Mouse (Mus musculus): Measurements from ENCODE around the gene Themis2. TPM values are rescaled to one million over a fixed set of nuclear protein-coding genes. Genes with fewer than 3 reads are reported as not detected.

The Themis2 gene
- polyA plus RNA-seq (2012; fragmentation: generic; extraction: Trizol): not detected

- no peaks in the 10 kb centered on the region for H3K79me2 ChIP-seq (ENCODE audit: control insufficient read depth, insufficient read depth)
- H3K27me3 ChIP-seq (ENCODE audit: control insufficient read depth, insufficient read depth, insufficient read length): peaks cover 9% of the 10 kb centered on the region
- no peak for TF ChIP-seq USF1 (IDR thresholded peaks at IDR 0.05; ENCODE audit: low read depth)
- TF ChIP-seq MYOG (IDR thresholded peaks at IDR 0.05; ENCODE audit: control insufficient read depth in 1 of 3, insufficient read depth in 1 of 3, insufficient read length in 2 of 3, low read depth in 2 of 3): no peak
- no peak for TF ChIP-seq TCF3 (IDR thresholded peaks at IDR 0.05; ENCODE audit: insufficient read length, low read depth)
- TF ChIP-seq POLR2A (IDR thresholded peaks at IDR 0.05; ENCODE audit: insufficient read length, low read depth): no peak
- TF ChIP-seq SRF (IDR thresholded peaks at IDR 0.05; ENCODE audit: control insufficient read depth, insufficient read length, low read depth): no peak
- no peak for TF ChIP-seq CEBPB (IDR thresholded peaks at IDR 0.05; ENCODE audit: insufficient read depth, poor library complexity, severe bottlenecking)
- TF ChIP-seq TCF12 (IDR thresholded peaks at IDR 0.05; ENCODE audit: insufficient read depth, poor library complexity, severe bottlenecking): no peak
- TF ChIP-seq E2F4 (IDR thresholded peaks at IDR 0.05; ENCODE audit: insufficient read depth): no peak
- TF ChIP-seq MAX (IDR thresholded peaks at IDR 0.05; ENCODE audit: low read depth): no peak
- no peak within 1 kb of the TSS for H3K4me2 ChIP-seq (ENCODE audit: low read depth)
- no peak within 1 kb of the TSS for H3K4me3 ChIP-seq
- no peak within 1 kb of the TSS for H3ac ChIP-seq (ENCODE audit: control insufficient read depth, insufficient read length)
- no peaks in the 10 kb centered on the region for H3K36me3 ChIP-seq (ENCODE audit: control insufficient read depth, insufficient read depth)
Observed at GRCm38 (mm10) chr4:132796196-132796886, at the start of gene Themis2. Gene Themis2 (minus strand): TSS chr4:132796387.

- TF ChIP-seq CEBPB (IDR thresholded peaks at IDR 0.05; ENCODE audit: insufficient read depth, poor library complexity, severe bottlenecking) (no peak), SRF (IDR thresholded peaks at IDR 0.05; ENCODE audit: control insufficient read depth, insufficient read length, low read depth) (no peak), E2F4 (IDR thresholded peaks at IDR 0.05; ENCODE audit: insufficient read depth) (no peak), MYOD1 (IDR thresholded peaks at IDR 0.05; ENCODE audit: control insufficient read depth in 1 of 3, insufficient read length in 2 of 3, low read depth in 2 of 3) (no peak), MYOG (IDR thresholded peaks at IDR 0.05; ENCODE audit: control insufficient read depth in 1 of 3, insufficient read depth in 1 of 3, insufficient read length in 2 of 3, low read depth in 2 of 3) (no peak), POLR2A (IDR thresholded peaks at IDR 0.05; ENCODE audit: insufficient read length, low read depth) (no peak), TCF12 (IDR thresholded peaks at IDR 0.05; ENCODE audit: insufficient read depth, poor library complexity, severe bottlenecking) (no peak), TCF3 (IDR thresholded peaks at IDR 0.05; ENCODE audit: insufficient read length, low read depth) (no peak), POLR2AphosphoS2 (IDR thresholded peaks at IDR 0.05; ENCODE audit: insufficient read length, low read depth) (no peak), USF1 (IDR thresholded peaks at IDR 0.05; ENCODE audit: low read depth) (no peak), MAX (IDR thresholded peaks at IDR 0.05; ENCODE audit: low read depth) (no peak), REST (IDR thresholded peaks at IDR 0.05; ENCODE audit: insufficient read depth, insufficient read length) (no peak)
- Histone ChIP-seq H3K27me3 (ENCODE audit: control insufficient read depth, insufficient read depth, insufficient read length) (no peaks in the 10 kb centered on the region), H3K36me3 (ENCODE audit: control insufficient read depth, insufficient read depth) (peaks cover 22% of the 10 kb centered on the region), H3K4me2 (ENCODE audit: low read depth) (peak overlapping the region; percentile 93), H3K79me2 (ENCODE audit: control insufficient read depth, insufficient read depth) (peaks cover 33% of the 10 kb centered on the region), H3ac (ENCODE audit: control insufficient read depth, insufficient read length) (no peak overlapping the region), H3K4me3 (peak overlapping the region; percentile 74)
Observed at GRCm38 (mm10) chr4:132843705-132844071, 47.5 kb upstream of the Themis2 start.

GRCm38 (mm10) chr4:132842970-132843704 lies 47.0 kb upstream of the Themis2 start, which contains the start of gene Ppp1r8:
Gene Ppp1r8 (minus strand): TSS chr4:132843169.
- Histone ChIP-seq H3K36me3 (ENCODE audit: control insufficient read depth, insufficient read depth) (peaks cover 23% of the 10 kb centered on the region), H3K79me2 (ENCODE audit: control insufficient read depth, insufficient read depth) (peaks cover 36% of the 10 kb centered on the region), H3K4me2 (ENCODE audit: low read depth) (peak within 1 kb of the TSS; percentile 93), H3K4me3 (peak within 1 kb of the TSS; percentile 74), H3K27me3 (ENCODE audit: control insufficient read depth, insufficient read depth, insufficient read length) (no peaks in the 10 kb centered on the region), H3ac (ENCODE audit: control insufficient read depth, insufficient read length) (peak within 1 kb of the TSS; percentile 67)
- TF ChIP-seq TCF3 (IDR thresholded peaks at IDR 0.05; ENCODE audit: insufficient read length, low read depth) (no peak), SRF (IDR thresholded peaks at IDR 0.05; ENCODE audit: control insufficient read depth, insufficient read length, low read depth) (peak; percentile 46), MYOG (IDR thresholded peaks at IDR 0.05; ENCODE audit: control insufficient read depth in 1 of 3, insufficient read depth in 1 of 3, insufficient read length in 2 of 3, low read depth in 2 of 3) (no peak), POLR2A (IDR thresholded peaks at IDR 0.05; ENCODE audit: insufficient read length, low read depth) (peak; percentile 95), POLR2AphosphoS2 (IDR thresholded peaks at IDR 0.05; ENCODE audit: insufficient read length, low read depth) (peak; percentile 93), E2F4 (IDR thresholded peaks at IDR 0.05; ENCODE audit: insufficient read depth) (peak; percentile 45), USF1 (IDR thresholded peaks at IDR 0.05; ENCODE audit: low read depth) (peak; percentile 45), REST (IDR thresholded peaks at IDR 0.05; ENCODE audit: insufficient read depth, insufficient read length) (no peak)

DNA sequence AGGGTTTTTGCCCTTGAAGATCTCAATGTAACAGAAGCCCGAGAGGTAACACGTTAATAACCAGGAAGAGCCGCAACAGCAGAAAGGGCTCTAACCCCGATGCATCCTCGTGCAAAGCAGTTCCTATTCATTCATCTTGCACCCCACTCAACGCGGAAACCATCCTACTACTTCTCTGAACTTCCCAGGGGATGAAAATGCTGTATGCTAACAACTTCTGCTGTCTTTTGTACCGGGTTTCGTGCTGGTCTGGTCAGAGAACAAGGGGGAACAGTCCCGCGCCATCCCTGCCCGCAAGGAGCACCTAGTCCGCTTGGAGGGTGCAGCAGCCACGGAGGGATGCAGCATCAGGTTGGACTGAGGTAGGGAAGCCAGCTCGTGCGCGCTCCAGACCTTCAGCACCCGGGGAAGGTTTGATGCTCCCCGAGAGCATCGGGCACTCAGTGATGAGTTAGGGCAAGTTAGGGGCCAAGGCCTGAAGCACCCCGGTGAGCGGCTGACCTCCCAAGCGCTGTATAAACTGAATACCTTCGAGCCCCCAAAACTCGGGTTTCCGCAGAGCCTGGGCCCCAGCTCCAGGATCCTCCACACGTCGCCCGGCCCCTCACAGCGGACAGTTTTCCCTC lies 46.2 kb upstream of the Themis2 start:
- Histone ChIP-seq H3K27me3 (ENCODE audit: control insufficient read depth, insufficient read depth, insufficient read length) (no peaks in the 10 kb centered on the region), H3K4me2 (ENCODE audit: low read depth) (peak overlapping the region; percentile 67), H3K79me2 (ENCODE audit: control insufficient read depth, insufficient read depth) (peaks cover 44% of the 10 kb centered on the region), H3K4me3 (peak overlapping the region; percentile 74), H3K36me3 (ENCODE audit: control insufficient read depth, insufficient read depth) (peaks cover 23% of the 10 kb centered on the region), H3ac (ENCODE audit: control insufficient read depth, insufficient read length) (peak overlapping the region; percentile 67)
- TF ChIP-seq USF1 (IDR thresholded peaks at IDR 0.05; ENCODE audit: low read depth): no peak
- TF ChIP-seq REST (IDR thresholded peaks at IDR 0.05; ENCODE audit: insufficient read depth, insufficient read length): no peak
- no peak for TF ChIP-seq TCF3 (IDR thresholded peaks at IDR 0.05; ENCODE audit: insufficient read length, low read depth)

All from myocyte (in vitro differentiated cells).